Mouse (Mus musculus) CH12.LX (cell line): ENCODE data around the gene Zbtb14. TPM values are rescaled to one million over a fixed set of nuclear protein-coding genes. Genes with fewer than 3 reads are reported as not detected.

Experiments
- DNase-seq: peaks from one replicate; pipeline ENCODE4 v3.0.0-alpha.2; 2013; ENCODE audit errors: extremely low read depth
- H3K27ac ChIP-seq: 2 replicates; pipeline ENCODE4 v1.5.1; 2012; ENCODE audit warnings: low read depth, mild to moderate bottlenecking, control low read depth, moderate library complexity; ENCODE audit not compliant: insufficient read depth
- H3K27me3 ChIP-seq: replicated peaks from 2 replicates; pipeline ENCODE3; 2012; ENCODE audit warnings: inconsistent platforms
- H3K36me3 ChIP-seq, 2 experiments: replicated peaks in 1 of 2; 2 replicates each; pipeline versions ENCODE3 to v1.6.1; 2012; ENCODE audit warnings: inconsistent platforms in 1 of 2, low read length in 1 of 2, mild to moderate bottlenecking in 1 of 2, mixed read lengths in 1 of 2, moderate library complexity in 1 of 2; ENCODE audit not compliant: control insufficient read depth in 1 of 2, insufficient read depth in 1 of 2
- H3K4me1 ChIP-seq, 2 experiments: 2 replicates each; pipeline ENCODE4 v1.6.1; 2012; ENCODE audit warnings: inconsistent platforms in 1 of 2, moderate library complexity in 1 of 2; ENCODE audit not compliant: insufficient read depth in 2 of 2, control insufficient read depth in 1 of 2
- H3K4me2 ChIP-seq: 2 replicates; pipeline ENCODE4 v1.6.1; 2012; ENCODE audit warnings: low read depth, mild to moderate bottlenecking, control low read depth; ENCODE audit not compliant: poor library complexity, insufficient read depth, severe bottlenecking
- H3K4me3 ChIP-seq, 3 experiments: fragments of 150-350 bp in 1 of 3; sonication (generic) in 1 of 3; replicated peaks in 1 of 3; 2 replicates each; pipeline versions ENCODE3 to v1.5.1; 2011 to 2012; ENCODE audit warnings: low read depth in 2 of 3, low read length in 2 of 3, mild to moderate bottlenecking in 2 of 3, moderate library complexity in 2 of 3, control low read depth in 1 of 3, improper control_type of control experiment in 1 of 3, inconsistent platforms in 1 of 3, mixed read lengths in 1 of 3; ENCODE audit not compliant: poor library complexity in 1 of 3
- H3K79me2 ChIP-seq: replicated peaks from 2 replicates; pipeline ENCODE4 v1.6.1; 2012; ENCODE audit warnings: mild to moderate bottlenecking, moderate library complexity; ENCODE audit not compliant: control insufficient read depth, poor library complexity, insufficient read depth, severe bottlenecking; ENCODE audit errors: extremely low read depth
- H3K9ac ChIP-seq: 2 replicates; pipeline ENCODE4 v1.6.1; 2012; ENCODE audit warnings: low read depth, mild to moderate bottlenecking, control low read depth, moderate library complexity; ENCODE audit not compliant: insufficient read depth
- H3K9me3 ChIP-seq: replicated peaks from 2 replicates; pipeline ENCODE3; 2012; ENCODE audit warnings: low read length, inconsistent platforms, mixed read lengths
- BHLHE40 ChIP-seq: IDR thresholded peaks from 2 replicates; pipeline ENCODE4 v1.6.1; 2011; ENCODE audit warnings: mild to moderate bottlenecking, low read depth, low read length, improper control_type of control experiment
- CHD1 ChIP-seq: IDR thresholded peaks from 2 replicates; pipeline ENCODE4 v1.6.1; 2012; ENCODE audit warnings: low read depth, low read length, improper control_type of control experiment, inconsistent platforms
- CHD2 ChIP-seq: IDR thresholded peaks from 2 replicates; pipeline ENCODE4 v1.6.1; 2011; ENCODE audit warnings: low read length, improper control_type of control experiment
- CTCF ChIP-seq, 2 experiments: IDR thresholded peaks in 1 of 2; conservative IDR thresholded peaks in 1 of 2; 2 replicates each; pipeline ENCODE4 v1.5.1; 2011 to 2012; ENCODE audit warnings: low read depth in 2 of 2, low read length in 2 of 2, improper control_type of control experiment in 1 of 2, inconsistent platforms in 1 of 2, mild to moderate bottlenecking in 1 of 2, moderate library complexity in 1 of 2
- E2F4 ChIP-seq: IDR thresholded peaks from 2 replicates; pipeline ENCODE4 v1.6.1; 2011; ENCODE audit warnings: low read depth, low read length, improper control_type of control experiment; ENCODE audit not compliant: insufficient replicate concordance
- ELF1 ChIP-seq: IDR thresholded peaks from 2 replicates; pipeline ENCODE4 v1.6.1; 2014; ENCODE audit warnings: low read depth, mild to moderate bottlenecking, inconsistent platforms, low read length, improper control_type of control experiment
- EP300 ChIP-seq: IDR thresholded peaks from 2 replicates; pipeline ENCODE4 v1.6.1; 2011; ENCODE audit warnings: low read length, improper control_type of control experiment
- ETS1 ChIP-seq: conservative IDR thresholded peaks from 2 replicates; pipeline ENCODE4 v1.6.1; 2012; ENCODE audit warnings: low read depth, mild to moderate bottlenecking, inconsistent platforms, low read length, improper control_type of control experiment, moderate library complexity
- HCFC1 ChIP-seq: IDR thresholded peaks from 2 replicates; pipeline ENCODE4 v1.6.1; 2012; ENCODE audit warnings: low read depth, mild to moderate bottlenecking, inconsistent platforms, low read length, improper control_type of control experiment
- IRF4 ChIP-seq: IDR thresholded peaks from 2 replicates; pipeline ENCODE4 v1.6.1; 2014; ENCODE audit warnings: low read depth, mild to moderate bottlenecking, inconsistent platforms, low read length, improper control_type of control experiment
- JUN ChIP-seq: IDR thresholded peaks from 2 replicates; pipeline ENCODE4 v1.6.1; 2011; ENCODE audit warnings: low read depth, mild to moderate bottlenecking, low read length, improper control_type of control experiment, moderate library complexity; ENCODE audit not compliant: insufficient read depth
- JUND ChIP-seq: conservative IDR thresholded peaks from 2 replicates; pipeline ENCODE4 v1.6.1; 2011; ENCODE audit warnings: low read depth, low read length, improper control_type of control experiment
- MAX ChIP-seq: IDR thresholded peaks from 2 replicates; pipeline ENCODE4 v1.6.1; 2011; ENCODE audit warnings: low read length, improper control_type of control experiment
- MAZ ChIP-seq: IDR thresholded peaks from 2 replicates; pipeline ENCODE4 v1.6.1; 2012; ENCODE audit warnings: low read depth, mild to moderate bottlenecking, inconsistent platforms, low read length, improper control_type of control experiment, moderate library complexity
- MEF2A ChIP-seq: IDR thresholded peaks from 2 replicates; pipeline ENCODE4 v1.6.1; 2014; ENCODE audit warnings: low read depth, mild to moderate bottlenecking, inconsistent platforms, low read length, improper control_type of control experiment, borderline replicate concordance
- MYC ChIP-seq: IDR thresholded peaks from 2 replicates; pipeline ENCODE4 v1.6.1; 2011; ENCODE audit warnings: low read depth, mild to moderate bottlenecking, improper control_type of control experiment, low read length
- POLR2A ChIP-seq: IDR thresholded peaks from 2 replicates; pipeline ENCODE4 v1.6.1; 2011; ENCODE audit warnings: low read depth, mild to moderate bottlenecking, improper control_type of control experiment, low read length
- POLR2AphosphoS2 ChIP-seq: IDR thresholded peaks from 2 replicates; pipeline ENCODE4 v1.6.1; 2011; ENCODE audit warnings: low read depth, low read length, improper control_type of control experiment
- TBP ChIP-seq: conservative IDR thresholded peaks from 2 replicates; pipeline ENCODE4 v1.6.1; 2011; ENCODE audit warnings: low read depth, low read length, improper control_type of control experiment
- UBTF ChIP-seq: IDR thresholded peaks from 2 replicates; pipeline ENCODE4 v1.6.1; 2012; ENCODE audit warnings: low read depth, mild to moderate bottlenecking, inconsistent platforms, low read length, improper control_type of control experiment, moderate library complexity
- ZNF384 ChIP-seq: IDR thresholded peaks from 2 replicates; pipeline ENCODE4 v1.6.1; 2012; ENCODE audit warnings: low read depth, low read length, improper control_type of control experiment, inconsistent platforms
- dilution Hi-C: fragments of 300-500 bp; cut with MboI; formaldehyde crosslinking; loops from 2 replicates; pipeline ENCODE4 v1.14.3; 2020; ENCODE audit warnings: low sequenced_read_pairs; ENCODE audit not compliant: extremely low pct_unique_long_range_greater_than_20kb, extremely low pct_ligation_motif_present
- in situ Hi-C: fragments of 300-500 bp; cut with MboI; formaldehyde crosslinking; loops from 3 replicates; pipeline ENCODE4 v1.14.3; 2019; ENCODE audit warnings: low sequenced_read_pairs, low pct_ligation_motif_present, low pct_unique_long_range_greater_than_20kb, mixed read lengths
- polyA plus RNA-seq: library from polyadenylated mRNA; unstranded; fragments of >175 nt; gene quantifications from 2 replicates; pipeline ENCODE4 v1.2.1, GENCODE M21; 2012; ENCODE audit warnings: low read depth; ENCODE audit not compliant: insufficient read length
- total RNA-seq, 2 experiments: library from RNA; depleted of rRNA; stranded (reverse); fragments of 300-350 nt in 1 of 2; fragments of >200 nt in 1 of 2; gene quantifications; 2 replicates each; pipeline ENCODE4 v1.2.3; 2012 to 2014

Gene Zbtb14
- total and polyA plus RNA-seq, 3 experiments = 6.9 to 9.4 (median 8.8) TPM

DNA sequence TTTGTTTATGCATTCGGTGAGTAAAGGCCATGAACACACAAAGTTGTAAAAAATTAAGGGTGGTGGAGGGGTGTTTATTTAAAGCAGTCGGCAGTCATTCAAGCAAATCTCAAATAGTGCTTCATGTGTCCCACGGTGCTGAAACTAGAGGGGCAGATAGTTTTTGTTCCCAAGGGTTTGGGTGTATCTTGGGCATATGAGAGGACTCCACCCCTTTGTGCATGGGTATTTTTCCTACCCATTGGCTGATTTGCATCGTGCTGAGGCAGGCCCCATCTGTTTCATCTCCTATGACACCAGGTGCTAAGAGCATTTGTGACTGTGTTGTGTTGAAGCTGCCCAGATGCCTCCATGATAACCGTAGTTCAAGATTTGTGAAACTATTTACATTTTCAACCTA lies 55.0 kb downstream of the Zbtb14 start:
- TF ChIP-seq MYC (no peak), JUND (no peak), ELF1 (no peak), MAX (no peak), JUN (no peak), IRF4 (no peak), CHD1 (no peak), HCFC1 (no peak), POLR2A (no peak), BHLHE40 (no peak), POLR2AphosphoS2 (no peak), EP300 (no peak)
- TF ChIP-seq, all 38 proteins: peak for 0
- Histone ChIP-seq H3K79me2 (no peaks in the 10 kb centered on the region), H3K36me3 (no peaks in the 10 kb centered on the region), H3K27ac (no peak overlapping the region), H3K4me3 (no peak overlapping the region), H3K9me3 (peaks cover 20% of the 10 kb centered on the region), H3K9ac (no peak overlapping the region), H3K27me3 (no peaks in the 10 kb centered on the region), H3K4me1 (peaks cover 4 to 31% of the 10 kb centered on the region in 2 experiments; a peak in 3 of 4 replicates), H3K4me2 (no peak overlapping the region)
- dilution Hi-C loops = no loop called here
- in situ Hi-C loops = no loop called here
- peak; percentile 67 for DNase-seq

DNA sequence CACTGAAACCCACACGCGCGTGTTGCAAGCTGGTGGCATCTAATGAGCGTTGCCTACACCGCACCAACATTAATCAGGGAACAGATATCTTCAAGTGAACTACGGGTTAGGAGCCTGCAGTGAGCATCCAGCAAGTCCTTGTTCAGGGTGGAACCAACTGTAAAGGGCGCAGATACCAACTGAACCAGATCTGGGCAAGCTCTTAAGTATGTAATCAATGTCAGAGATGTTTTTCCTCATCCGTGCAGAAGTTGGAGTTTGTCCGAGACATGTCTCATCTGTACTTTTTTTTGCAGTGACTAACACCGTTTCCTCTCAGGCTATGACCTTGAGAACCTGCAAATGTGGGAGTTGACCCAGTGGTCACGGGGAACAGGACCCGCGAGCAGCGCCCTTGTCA lies 55.6 kb downstream of the Zbtb14 start:
- H3K36me3 ChIP-seq = no peaks in the 10 kb centered on the region
- TF ChIP-seq TBP (no peak), UBTF (no peak), MEF2A (no peak)
- dilution Hi-C loops (no loop called here), in situ Hi-C loops (no loop called here)
- no peak for DNase-seq
- H3K9ac ChIP-seq = no peak overlapping the region
- H3K4me2 ChIP-seq = no peak overlapping the region
- peaks cover 4 to 31% of the 10 kb centered on the region in 2 experiments; a peak in 3 of 4 replicates for H3K4me1 ChIP-seq
- H3K27ac ChIP-seq = no peak overlapping the region
- no peak overlapping the region for H3K4me3 ChIP-seq
- no peaks in the 10 kb centered on the region for H3K79me2 ChIP-seq
- H3K27me3 ChIP-seq = no peaks in the 10 kb centered on the region
- peaks cover 20% of the 10 kb centered on the region for H3K9me3 ChIP-seq

DNA sequence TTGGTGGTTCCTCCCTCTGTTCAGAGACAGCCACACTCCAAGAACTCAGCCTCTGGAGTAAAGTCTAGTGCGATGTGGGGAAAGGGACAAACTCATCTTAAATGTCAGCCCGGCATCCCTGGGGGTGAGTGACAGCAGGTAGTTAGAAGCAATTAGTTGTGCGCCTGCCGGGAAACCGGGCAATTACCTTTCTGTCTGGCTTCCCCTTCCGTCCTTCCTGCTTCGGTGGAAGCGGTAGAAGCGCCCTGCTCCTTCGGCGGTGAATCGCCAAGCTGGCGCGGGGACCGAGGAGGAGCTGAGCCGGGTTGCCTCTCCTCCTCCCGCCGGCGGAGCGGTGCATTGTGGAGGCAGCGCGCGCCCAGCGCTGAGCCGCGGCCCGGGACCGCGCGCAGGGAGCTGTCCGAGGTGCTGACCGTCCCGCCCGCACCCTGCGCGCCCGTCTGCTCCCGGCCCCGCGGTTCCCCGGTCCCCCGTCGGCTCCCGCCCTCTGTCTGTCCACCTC lies 56.2 kb downstream of the Zbtb14 start, which contains the start of gene Akain1:
TSS of gene Akain1 (plus strand) at position 337 of the 502 bp plus-strand sequence.
- dilution Hi-C loops (no loop called here), in situ Hi-C loops (no loop called here)
- no peak for DNase-seq
- TF ChIP-seq POLR2A (no peak), CHD2 (no peak), E2F4 (no peak), CTCF (conservative IDR thresholded peaks at IDR 0.05 in 1 of 2, IDR thresholded peaks at IDR 0.05 in 1 of 2; ENCODE audit: low read depth in 2 of 2, low read length in 2 of 2) (no peak), MAZ (no peak), ETS1 (no peak), POLR2AphosphoS2 (no peak), ZNF384 (no peak), MAX (no peak), BHLHE40 (no peak), ELF1 (no peak), UBTF (no peak)
- no peaks in the 10 kb centered on the region for H3K79me2 ChIP-seq
- peaks cover 20% of the 10 kb centered on the region for H3K9me3 ChIP-seq
- H3K27ac ChIP-seq = no peak within 1 kb of the TSS
- H3K9ac ChIP-seq = no peak within 1 kb of the TSS
- H3K4me2 ChIP-seq = no peak within 1 kb of the TSS
- no peaks in the 10 kb centered on the region for H3K36me3 ChIP-seq
- no peaks in the 10 kb centered on the region for H3K27me3 ChIP-seq
- H3K4me3 ChIP-seq = no peak within 1 kb of the TSS
- peaks cover 3 to 31% of the 10 kb centered on the region in 2 experiments; a peak in 3 of 4 replicates for H3K4me1 ChIP-seq
